Mouse (Mus musculus): ENCODE measurements around the gene Tmem254c. TPM values are rescaled to one million over a fixed set of nuclear protein-coding genes. Genes with fewer than 3 reads are reported as not detected.
"Not testable (repeated sequence)": the region's sequence is repeated elsewhere in the genome, so short reads cannot be mapped to it uniquely, and the experiment has no call there.

Gene Tmem254c
- polyA plus RNA-seq (2016; fragmentation: Nextera tagmentation; extraction: Ambion mirVana): 25.0 and 29.2 TPM in 2 replicates

GRCm38 (mm10) chr14:26067325-26067633, at the start of gene Tmem254c:
Gene Tmem254c (minus strand): TSS chr14:26067355.
- not testable (repeated sequence) for H3K36me3 ChIP-seq; H3K27me3 ChIP-seq (replicated peaks); H3K4me1 ChIP-seq (replicated peaks); H3K27ac ChIP-seq (ENCODE audit: poor library complexity, severe bottlenecking); H3K4me3 ChIP-seq; ATAC-seq (ENCODE audit: insufficient number of reproducible peaks, low FRiP score); H3K9me3 ChIP-seq (replicated peaks); H3K4me2 ChIP-seq; H3K9ac ChIP-seq
- WGBS: no CpG with 5 or more reads among the region's 10 CpGs

DNA sequence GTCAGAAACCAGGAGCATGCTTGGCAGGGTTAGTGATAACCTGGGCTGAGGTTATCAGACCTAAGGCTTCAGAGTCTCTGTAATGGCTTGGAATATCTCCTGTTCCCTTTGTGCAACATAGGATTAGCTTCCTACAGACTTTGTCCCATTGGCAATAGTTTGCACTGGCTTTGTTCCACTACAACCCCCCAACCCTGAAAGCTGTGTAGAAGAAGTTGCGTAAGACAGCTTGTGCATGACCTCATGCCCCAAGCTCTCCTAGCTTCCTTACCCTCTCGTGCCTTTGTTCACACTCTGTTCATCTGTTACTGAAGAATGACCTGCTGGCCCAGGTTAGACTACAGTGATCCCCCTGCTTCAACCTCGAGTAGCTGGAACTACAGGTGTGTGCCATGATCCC, 30.5 kb upstream of the Tmem254c start:
- not testable (repeated sequence) for H3K4me1 ChIP-seq (replicated peaks); H3K9ac ChIP-seq; H3K4me3 ChIP-seq; H3K36me3 ChIP-seq; H3K4me2 ChIP-seq; H3K27ac ChIP-seq (ENCODE audit: poor library complexity, severe bottlenecking); H3K9me3 ChIP-seq (replicated peaks); ATAC-seq (ENCODE audit: insufficient number of reproducible peaks, low FRiP score); H3K27me3 ChIP-seq (replicated peaks)
- WGBS: no CpG with 5 or more reads among the region's 3 CpGs

DNA sequence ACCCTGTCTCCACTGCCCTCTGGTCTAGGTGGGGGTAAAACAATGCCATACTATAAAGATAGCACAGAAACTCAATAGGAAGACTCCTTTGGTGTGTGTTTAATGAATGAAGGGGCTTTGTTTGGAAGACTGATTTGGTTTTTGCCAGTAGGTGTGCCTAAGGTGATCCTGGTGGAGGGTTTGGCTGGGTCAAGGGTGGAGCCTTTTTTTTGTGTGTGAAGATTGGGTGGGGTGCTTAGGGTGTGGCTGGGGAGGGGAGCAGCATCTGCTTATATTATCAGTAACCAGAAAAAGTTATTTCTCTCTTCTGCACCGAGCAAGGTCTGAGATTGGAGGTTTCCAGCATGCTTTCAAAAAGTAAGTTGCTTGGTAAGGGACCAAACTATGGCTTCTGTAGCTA, 14.8 kb upstream of the Tmem254c start, which contains the start of gene Cphx3:
Cphx3 (plus strand) TSS at position 301 of the 400 bp plus-strand sequence.
- no CpG with 5 or more reads among the region's 1 CpGs for WGBS
- H3K27ac ChIP-seq (ENCODE audit: poor library complexity, severe bottlenecking); H3K27me3 ChIP-seq (replicated peaks); H3K9ac ChIP-seq; H3K4me1 ChIP-seq (replicated peaks); H3K36me3 ChIP-seq; H3K9me3 ChIP-seq (replicated peaks); H3K4me3 ChIP-seq; ATAC-seq (ENCODE audit: insufficient number of reproducible peaks, low FRiP score); H3K4me2 ChIP-seq: not testable (repeated sequence)

GRCm38 (mm10) chr14:26081216-26081615, 14.1 kb upstream of the Tmem254c start, which contains the start of gene Cphx2:
Gene Cphx2 (plus strand): TSS chr14:26081516.
- not testable (repeated sequence) for H3K4me2 ChIP-seq; H3K9me3 ChIP-seq (replicated peaks); H3K27ac ChIP-seq (ENCODE audit: poor library complexity, severe bottlenecking); H3K4me1 ChIP-seq (replicated peaks); H3K4me3 ChIP-seq; H3K36me3 ChIP-seq; ATAC-seq (ENCODE audit: insufficient number of reproducible peaks, low FRiP score); H3K27me3 ChIP-seq (replicated peaks); H3K9ac ChIP-seq
- no CpG with 5 or more reads among the region's 6 CpGs for WGBS

DNA sequence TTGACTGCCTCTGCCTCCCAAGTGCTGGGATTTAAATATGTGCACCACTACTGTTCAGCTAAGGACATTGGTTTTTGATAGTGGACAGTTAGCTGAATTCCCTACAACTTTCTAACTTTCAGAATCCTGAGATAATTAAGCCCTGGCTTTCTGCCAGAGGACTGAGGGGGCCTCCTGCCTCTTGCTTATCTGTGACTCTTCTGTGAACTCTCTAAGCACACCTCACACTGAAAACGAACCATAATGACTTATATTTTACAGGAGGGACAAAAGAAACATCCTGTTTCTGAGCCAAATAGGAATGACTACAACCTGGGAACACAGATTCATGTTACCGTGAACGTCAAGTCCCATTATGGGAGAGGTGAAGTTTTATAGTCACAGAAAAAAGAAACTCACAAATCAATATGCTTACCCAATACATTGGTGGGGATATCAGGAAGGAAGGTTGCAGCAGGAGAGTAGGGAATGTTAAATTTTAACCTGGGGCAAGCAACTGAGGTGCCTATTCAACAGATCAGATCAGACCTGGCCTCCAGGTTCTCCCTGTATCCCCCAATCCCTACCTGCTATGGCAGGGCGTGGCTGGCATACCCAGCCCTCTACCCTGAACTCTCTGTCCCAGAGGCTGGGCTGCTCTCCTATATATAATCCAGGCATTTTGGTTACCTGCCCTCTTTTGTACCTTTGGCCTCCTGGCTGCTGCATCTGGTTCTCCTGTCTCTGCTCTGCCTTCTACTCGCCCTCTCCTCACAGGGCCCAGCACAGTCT, 9.7 kb upstream of the Tmem254c start:
- not testable (repeated sequence) for H3K36me3 ChIP-seq; H3K27ac ChIP-seq (ENCODE audit: poor library complexity, severe bottlenecking); ATAC-seq (ENCODE audit: insufficient number of reproducible peaks, low FRiP score); H3K9ac ChIP-seq; H3K27me3 ChIP-seq (replicated peaks); H3K4me2 ChIP-seq; H3K9me3 ChIP-seq (replicated peaks); H3K4me3 ChIP-seq; H3K4me1 ChIP-seq (replicated peaks)
- no CpG with 5 or more reads among the region's 5 CpGs for WGBS

- not testable (repeated sequence) for H3K9me3 ChIP-seq (replicated peaks); ATAC-seq (ENCODE audit: insufficient number of reproducible peaks, low FRiP score)
- no CpG with 5 or more reads among the region's 44 CpGs for WGBS
Measured at GRCm38 (mm10) chr14:26066574-26067324, 406 bp downstream of the Tmem254c start.

GRCm38 (mm10) chr14:26059362-26059761, 7.8 kb downstream of the Tmem254c start:
- H3K27me3 ChIP-seq (replicated peaks); H3K4me3 ChIP-seq; H3K4me1 ChIP-seq (replicated peaks); H3K9ac ChIP-seq; H3K36me3 ChIP-seq; H3K4me2 ChIP-seq; H3K27ac ChIP-seq (ENCODE audit: poor library complexity, severe bottlenecking); ATAC-seq (ENCODE audit: insufficient number of reproducible peaks, low FRiP score); H3K9me3 ChIP-seq (replicated peaks): not testable (repeated sequence)
- no CpG with 5 or more reads among the region's 6 CpGs for WGBS

More at GRCm38 (mm10) chr14:26066574-26067324, 406 bp downstream of the Tmem254c start:
- H3K27me3 ChIP-seq (replicated peaks); H3K36me3 ChIP-seq; H3K4me3 ChIP-seq; H3K4me1 ChIP-seq (replicated peaks); H3K27ac ChIP-seq (ENCODE audit: poor library complexity, severe bottlenecking); H3K4me2 ChIP-seq; H3K9ac ChIP-seq: not testable (repeated sequence)

DNA sequence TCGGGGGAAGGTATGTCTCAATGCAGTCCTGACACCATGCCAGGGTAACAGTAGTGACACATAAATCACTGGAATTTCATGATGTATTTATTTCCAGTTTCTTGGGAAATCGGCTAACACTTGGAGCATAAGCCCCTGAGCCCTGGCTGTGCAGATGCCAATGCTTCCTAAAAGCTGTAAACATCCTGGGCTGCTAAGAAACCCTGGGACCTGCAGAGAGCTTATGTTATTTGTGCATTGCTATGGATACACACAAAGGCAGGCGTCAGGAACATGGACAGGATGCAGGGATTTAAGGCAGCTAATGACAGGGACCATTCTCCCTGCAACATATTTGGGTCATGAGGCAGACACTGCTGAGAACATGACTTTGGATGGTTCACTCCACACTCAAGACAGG, 9.0 kb downstream of the Tmem254c start:
- H3K27me3 ChIP-seq (replicated peaks); H3K4me2 ChIP-seq; H3K9me3 ChIP-seq (replicated peaks); H3K9ac ChIP-seq; H3K4me1 ChIP-seq (replicated peaks); ATAC-seq (ENCODE audit: insufficient number of reproducible peaks, low FRiP score); H3K36me3 ChIP-seq; H3K4me3 ChIP-seq; H3K27ac ChIP-seq (ENCODE audit: poor library complexity, severe bottlenecking): not testable (repeated sequence)
- no CpG with 5 or more reads among the region's 3 CpGs for WGBS

DNA sequence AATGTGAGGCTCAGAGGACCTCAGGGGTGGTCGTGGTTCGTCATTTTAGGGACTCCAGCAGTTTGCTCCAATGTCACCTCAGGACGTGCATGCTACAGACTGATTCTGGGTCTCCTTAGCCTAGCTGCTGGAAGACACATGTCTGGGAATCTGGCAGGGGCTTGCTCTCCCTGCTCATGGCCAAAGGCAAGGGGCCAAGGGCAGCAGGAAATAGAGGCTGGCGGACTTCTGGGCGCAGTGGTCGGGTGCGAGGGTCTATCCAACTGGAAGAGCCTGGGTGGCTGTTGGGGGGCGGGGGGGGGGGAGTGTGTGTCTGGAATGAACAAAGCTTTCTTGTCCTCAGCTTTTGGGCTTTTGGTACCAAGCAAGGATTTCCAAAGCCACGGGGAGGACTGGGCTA, 18.4 kb downstream of the Tmem254c start:
- ATAC-seq (ENCODE audit: insufficient number of reproducible peaks, low FRiP score); H3K9me3 ChIP-seq (replicated peaks); H3K9ac ChIP-seq; H3K4me2 ChIP-seq; H3K27ac ChIP-seq (ENCODE audit: poor library complexity, severe bottlenecking); H3K4me3 ChIP-seq; H3K4me1 ChIP-seq (replicated peaks); H3K27me3 ChIP-seq (replicated peaks); H3K36me3 ChIP-seq: not testable (repeated sequence)
- no CpG with 5 or more reads among the region's 9 CpGs for WGBS

- not testable (repeated sequence) for H3K4me2 ChIP-seq; ATAC-seq (ENCODE audit: insufficient number of reproducible peaks, low FRiP score); H3K27me3 ChIP-seq (replicated peaks); H3K36me3 ChIP-seq; H3K4me3 ChIP-seq; H3K4me1 ChIP-seq (replicated peaks); H3K9ac ChIP-seq; H3K27ac ChIP-seq (ENCODE audit: poor library complexity, severe bottlenecking); H3K9me3 ChIP-seq (replicated peaks)
- no CpG with 5 or more reads among the region's 8 CpGs for WGBS
Measured at GRCm38 (mm10) chr14:26047026-26047425, 20.1 kb downstream of the Tmem254c start.

DNA sequence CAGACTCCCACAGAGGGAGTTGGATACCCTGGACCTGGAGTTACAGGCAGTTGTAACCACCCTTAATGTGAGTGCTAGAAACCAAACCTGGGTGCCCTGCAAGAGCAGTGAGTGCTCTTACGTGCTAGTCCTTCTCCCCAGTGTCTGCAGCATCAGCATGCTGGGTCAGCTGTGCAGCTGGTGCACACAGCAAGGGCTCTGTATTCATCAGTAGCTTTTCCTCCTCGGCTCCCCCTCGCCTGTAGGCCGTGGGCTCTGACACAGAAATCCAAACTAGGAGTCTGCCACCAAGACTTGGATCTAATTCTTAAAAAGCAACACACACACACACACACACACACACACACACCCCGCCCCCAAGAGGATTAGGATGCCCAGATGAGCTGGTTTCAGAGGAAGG, 22.1 kb downstream of the Tmem254c start:
- not testable (repeated sequence) for ATAC-seq (ENCODE audit: insufficient number of reproducible peaks, low FRiP score); H3K4me2 ChIP-seq
- WGBS: no CpG with 5 or more reads among the region's 5 CpGs

More for the DNA sequence above, 22.1 kb downstream of the Tmem254c start:
- H3K27ac ChIP-seq (ENCODE audit: poor library complexity, severe bottlenecking); H3K9me3 ChIP-seq (replicated peaks); H3K4me1 ChIP-seq (replicated peaks); H3K4me3 ChIP-seq; H3K9ac ChIP-seq; H3K27me3 ChIP-seq (replicated peaks); H3K36me3 ChIP-seq: not testable (repeated sequence)

Measured in heart, embryonic 12.5 days (tissue).